Mouse (Mus musculus): ENCODE data around the gene Pi4k2a. TPM values are rescaled to one million over a fixed set of nuclear protein-coding genes. Genes with fewer than 3 reads are reported as not detected.

Pi4k2a gene
- polyA plus RNA-seq, 1 experiment from 2014 or later: 28.2 TPM

- no peaks in the 10 kb centered on the region for H3K9me3 ChIP-seq (ENCODE audit: control insufficient read depth, low read length)
- peaks cover 47% of the 10 kb centered on the region for H3K36me3 ChIP-seq (ENCODE audit: control insufficient read depth, insufficient read depth, low read length)
- H3K4me3 ChIP-seq (ENCODE audit: low read depth, low read length): no peak overlapping the region
- H3K27me3 ChIP-seq (replicated peaks; ENCODE audit: control insufficient read depth, insufficient read depth, low read length): no peaks in the 10 kb centered on the region
- DNase-seq (ENCODE audit: low spot score) (no peak), ATAC-seq (ENCODE audit: low read depth) (no peak)
- H3K4me1 ChIP-seq (ENCODE audit: control insufficient read depth, insufficient read depth, low read length): peaks cover 23% of the 10 kb centered on the region
- H3K27ac ChIP-seq (replicated peaks; ENCODE audit: low read depth, low read length): no peak overlapping the region
- no peak overlapping the region for H3K4me2 ChIP-seq (ENCODE audit: low read depth, low read length)
- WGBS: 87% methylated on average over 11 of the region's 11 CpGs
- no peak overlapping the region for H3K9ac ChIP-seq (ENCODE audit: low read depth, low read length)
Observed at GRCm38 (mm10) chr19:42125501-42126218, 35.4 kb downstream of the Pi4k2a start.

DNA sequence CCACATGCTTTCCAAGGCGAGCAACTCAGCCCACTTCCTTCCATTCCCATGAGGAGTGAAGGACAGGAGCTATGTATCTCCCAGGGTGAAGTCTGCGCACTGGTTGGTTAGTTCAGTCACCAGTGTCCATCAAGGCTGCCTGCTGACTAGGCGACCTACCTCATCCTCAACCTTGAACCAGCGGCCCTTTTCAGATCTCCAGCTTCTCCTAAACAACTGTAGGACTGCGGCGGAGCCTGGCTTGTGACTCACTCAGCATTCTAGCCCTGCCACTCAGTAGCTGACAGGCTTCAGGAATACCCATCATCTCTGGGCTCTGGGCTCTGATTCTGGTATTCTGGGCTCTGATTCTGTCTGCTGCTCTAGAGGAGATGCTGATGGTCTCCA, 35.9 kb downstream of the Pi4k2a start:
- Histone ChIP-seq H3K27me3 (replicated peaks; ENCODE audit: control insufficient read depth, insufficient read depth, low read length) (no peaks in the 10 kb centered on the region), H3K36me3 (ENCODE audit: control insufficient read depth, insufficient read depth, low read length) (peaks cover 42% of the 10 kb centered on the region), H3K27ac (replicated peaks; ENCODE audit: low read depth, low read length) (no peak overlapping the region), H3K9ac (ENCODE audit: low read depth, low read length) (no peak overlapping the region), H3K9me3 (ENCODE audit: control insufficient read depth, low read length) (no peaks in the 10 kb centered on the region), H3K4me1 (ENCODE audit: control insufficient read depth, insufficient read depth, low read length) (peaks cover 23% of the 10 kb centered on the region), H3K4me3 (ENCODE audit: low read depth, low read length) (no peak overlapping the region), H3K4me2 (ENCODE audit: low read depth, low read length) (no peak overlapping the region)
- no peak for ATAC-seq (ENCODE audit: low read depth)
- DNase-seq (ENCODE audit: low spot score): no peak
- 90% methylated on average over 6 of the region's 6 CpGs for WGBS

DNA sequence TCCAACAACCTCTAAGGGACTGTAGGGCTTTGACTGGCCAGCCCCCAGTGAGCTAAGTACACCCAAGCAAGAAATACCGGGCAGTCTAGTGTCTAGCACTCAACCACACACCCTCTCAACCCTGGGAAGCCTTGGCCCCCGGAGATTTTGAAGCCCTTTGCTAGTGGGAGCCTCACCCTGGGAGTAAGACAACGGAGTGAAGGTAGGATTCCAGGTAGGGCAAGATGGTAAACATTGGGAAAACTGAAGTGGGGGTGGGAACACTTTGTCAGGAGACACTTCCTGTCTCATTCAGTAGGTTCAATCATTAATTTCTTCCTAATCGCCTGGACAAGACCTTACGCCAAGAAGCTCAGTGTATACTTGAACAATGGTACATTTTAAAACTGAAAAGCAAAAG, 36.8 kb downstream of the Pi4k2a start:
- peaks cover 34% of the 10 kb centered on the region for H3K36me3 ChIP-seq (ENCODE audit: control insufficient read depth, insufficient read depth, low read length)
- no peaks in the 10 kb centered on the region for H3K27me3 ChIP-seq (replicated peaks; ENCODE audit: control insufficient read depth, insufficient read depth, low read length)
- ATAC-seq (ENCODE audit: low read depth) (no peak), DNase-seq (ENCODE audit: low spot score) (no peak)
- H3K9ac ChIP-seq (ENCODE audit: low read depth, low read length): no peak overlapping the region
- no peaks in the 10 kb centered on the region for H3K9me3 ChIP-seq (ENCODE audit: control insufficient read depth, low read length)
- no peak overlapping the region for H3K27ac ChIP-seq (replicated peaks; ENCODE audit: low read depth, low read length)
- H3K4me3 ChIP-seq (ENCODE audit: low read depth, low read length): no peak overlapping the region
- H3K4me1 ChIP-seq (ENCODE audit: control insufficient read depth, insufficient read depth, low read length): peaks cover 23% of the 10 kb centered on the region
- 83% methylated on average over 5 of the region's 5 CpGs for WGBS
- H3K4me2 ChIP-seq (ENCODE audit: low read depth, low read length): peak overlapping the region; percentile 75; the same call in 1 of the 2 replicates

GRCm38 (mm10) chr19:42128052-42128740, 37.9 kb downstream of the Pi4k2a start:
- Histone ChIP-seq H3K36me3 (ENCODE audit: control insufficient read depth, insufficient read depth, low read length) (peaks cover 22% of the 10 kb centered on the region), H3K27me3 (replicated peaks; ENCODE audit: control insufficient read depth, insufficient read depth, low read length) (no peaks in the 10 kb centered on the region), H3K4me3 (ENCODE audit: low read depth, low read length) (peak overlapping the region; percentile 68), H3K9ac (ENCODE audit: low read depth, low read length) (peak overlapping the region; percentile 83), H3K4me2 (ENCODE audit: low read depth, low read length) (peak overlapping the region; percentile 75), H3K27ac (replicated peaks; ENCODE audit: low read depth, low read length) (peak overlapping the region; percentile 89), H3K9me3 (ENCODE audit: control insufficient read depth, low read length) (no peaks in the 10 kb centered on the region), H3K4me1 (ENCODE audit: control insufficient read depth, insufficient read depth, low read length) (peaks cover 23% of the 10 kb centered on the region)
- ATAC-seq (ENCODE audit: low read depth): peak; percentile 1; the same call in 1 of the 2 replicates
- WGBS: 5% methylated on average over 23 of the region's 23 CpGs
- DNase-seq (ENCODE audit: low spot score): no peak

DNA sequence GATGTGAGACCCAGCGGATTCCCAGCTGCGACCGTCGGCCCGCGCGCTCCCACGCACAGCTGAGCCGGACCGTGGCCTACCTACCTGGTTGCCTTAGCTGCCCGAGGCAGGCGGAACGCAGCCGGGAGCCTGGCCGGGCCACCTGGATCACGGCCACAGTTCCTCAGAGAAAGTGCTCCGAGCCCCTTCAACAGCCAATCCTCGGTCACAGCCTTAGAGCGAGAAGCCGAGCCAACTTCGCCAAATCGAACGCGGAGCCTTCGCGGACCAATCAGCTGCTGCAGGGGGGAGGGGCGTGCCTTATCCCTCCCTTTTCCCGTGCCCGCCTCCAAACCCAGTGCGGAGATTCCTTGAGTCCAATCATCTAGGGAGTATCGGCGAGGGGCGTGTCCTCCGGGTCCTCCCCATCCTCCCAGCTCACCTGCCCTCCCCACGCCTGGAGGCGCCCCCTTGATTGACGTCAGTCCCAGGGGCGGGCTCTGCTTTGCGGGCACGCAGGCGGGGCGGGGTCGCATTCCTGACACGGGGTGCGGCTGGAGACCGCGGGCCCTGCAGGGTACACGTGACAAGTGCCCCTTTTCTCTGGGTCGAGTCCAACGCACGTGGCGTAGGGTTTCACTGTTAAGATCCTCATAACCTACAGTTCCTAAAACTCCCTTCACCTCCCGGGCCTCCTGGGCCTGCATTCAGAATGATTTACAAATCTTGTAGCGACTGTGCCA, 38.7 kb downstream of the Pi4k2a start, which contains the start of gene Avpi1:
TSS of gene Avpi1 (minus strand) at position 273 of the 722 bp plus-strand sequence.
- H3K27ac ChIP-seq (replicated peaks; ENCODE audit: low read depth, low read length): peak within 1 kb of the TSS; percentile 89
- no peaks in the 10 kb centered on the region for H3K9me3 ChIP-seq (ENCODE audit: control insufficient read depth, low read length)
- peak; percentile 100 for DNase-seq (ENCODE audit: low spot score)
- peak within 1 kb of the TSS; percentile 83 for H3K9ac ChIP-seq (ENCODE audit: low read depth, low read length)
- peaks cover 23% of the 10 kb centered on the region for H3K4me1 ChIP-seq (ENCODE audit: control insufficient read depth, insufficient read depth, low read length)
- H3K36me3 ChIP-seq (ENCODE audit: control insufficient read depth, insufficient read depth, low read length): peaks cover 14% of the 10 kb centered on the region
- ATAC-seq (ENCODE audit: low read depth): peak; percentile 97
- H3K4me3 ChIP-seq (ENCODE audit: low read depth, low read length): peak within 1 kb of the TSS; percentile 68
- H3K27me3 ChIP-seq (replicated peaks; ENCODE audit: control insufficient read depth, insufficient read depth, low read length): no peaks in the 10 kb centered on the region
- peak within 1 kb of the TSS; percentile 75 for H3K4me2 ChIP-seq (ENCODE audit: low read depth, low read length)
- WGBS: under 1% methylated on average over 37 of the region's 54 CpGs

DNA sequence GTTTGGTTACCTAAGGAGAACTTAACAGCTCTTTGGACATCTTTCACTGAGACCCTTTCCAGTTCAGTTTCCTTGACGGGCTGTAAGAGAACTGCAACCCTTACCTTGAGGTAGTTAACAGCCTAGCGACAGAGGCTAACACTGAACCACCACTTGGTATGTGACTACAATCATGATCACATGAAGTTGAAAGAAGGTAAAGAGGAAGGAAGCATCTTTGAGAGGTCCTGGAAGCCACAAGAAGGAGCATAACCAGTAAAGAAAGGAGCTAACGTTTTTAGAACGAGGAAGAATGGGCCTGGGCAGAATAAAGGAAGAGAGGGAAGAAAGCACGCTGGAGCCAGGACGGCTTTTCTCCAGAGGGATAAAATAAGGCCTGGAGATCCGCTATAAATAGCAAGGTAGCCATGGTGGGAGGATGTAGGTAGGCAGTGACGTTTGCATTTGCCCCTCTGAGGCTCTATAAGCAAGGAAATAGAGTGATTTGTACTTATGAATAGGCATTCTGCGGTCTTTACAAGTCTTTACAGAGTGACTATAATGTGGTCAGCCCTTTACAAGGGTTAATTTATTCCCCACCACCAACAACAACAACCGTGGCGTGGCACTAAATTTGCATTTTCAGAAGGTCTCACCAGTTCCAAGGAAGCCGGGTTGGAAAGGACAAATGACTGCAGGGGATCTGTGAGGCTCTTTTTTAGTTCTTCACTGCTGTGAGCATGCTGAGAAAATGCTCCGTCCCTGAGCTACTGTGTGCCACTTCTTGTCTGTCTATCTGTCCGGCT, 39.4 kb downstream of the Pi4k2a start:
- H3K4me1 ChIP-seq (ENCODE audit: control insufficient read depth, insufficient read depth, low read length): peaks cover 23% of the 10 kb centered on the region
- peak overlapping the region; percentile 75 for H3K4me2 ChIP-seq (ENCODE audit: low read depth, low read length)
- no peak for DNase-seq (ENCODE audit: low spot score)
- peak overlapping the region; percentile 89 for H3K27ac ChIP-seq (replicated peaks; ENCODE audit: low read depth, low read length)
- H3K9me3 ChIP-seq (ENCODE audit: control insufficient read depth, low read length): no peaks in the 10 kb centered on the region
- H3K36me3 ChIP-seq (ENCODE audit: control insufficient read depth, insufficient read depth, low read length): peaks cover 7% of the 10 kb centered on the region; the same call in 1 of the 2 replicates
- H3K4me3 ChIP-seq (ENCODE audit: low read depth, low read length): peak overlapping the region; percentile 68
- 29% methylated on average over 14 of the region's 14 CpGs for WGBS
- ATAC-seq (ENCODE audit: low read depth): peak; percentile 2; the same call in 1 of the 2 replicates
- peak overlapping the region; percentile 83 for H3K9ac ChIP-seq (ENCODE audit: low read depth, low read length)
- no peaks in the 10 kb centered on the region for H3K27me3 ChIP-seq (replicated peaks; ENCODE audit: control insufficient read depth, insufficient read depth, low read length)

DNA sequence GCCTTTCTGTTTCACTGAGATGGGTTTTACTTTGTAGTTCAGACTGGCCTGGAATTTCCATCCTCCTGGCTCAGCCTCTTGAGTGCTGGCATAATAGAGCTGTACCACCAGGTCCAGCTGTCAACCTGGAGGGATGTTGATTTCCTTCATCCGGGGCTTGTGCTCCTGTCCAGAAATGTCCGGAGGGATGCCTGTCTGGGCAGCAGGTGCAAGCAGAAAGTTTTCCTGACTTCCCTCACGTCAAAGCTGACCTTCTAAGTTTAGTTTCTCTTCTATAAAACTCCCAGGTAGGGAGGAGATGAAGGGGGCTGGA, 40.0 kb downstream of the Pi4k2a start:
- H3K4me3 ChIP-seq (ENCODE audit: low read depth, low read length): no peak overlapping the region
- peaks cover 23% of the 10 kb centered on the region for H3K4me1 ChIP-seq (ENCODE audit: control insufficient read depth, insufficient read depth, low read length)
- H3K9me3 ChIP-seq (ENCODE audit: control insufficient read depth, low read length): no peaks in the 10 kb centered on the region
- 64% methylated on average over 3 of the region's 3 CpGs for WGBS
- DNase-seq (ENCODE audit: low spot score) (no peak), ATAC-seq (ENCODE audit: low read depth) (no peak)
- H3K4me2 ChIP-seq (ENCODE audit: low read depth, low read length): no peak overlapping the region
- peaks cover 1% of the 10 kb centered on the region; the same call in 1 of the 2 replicates for H3K36me3 ChIP-seq (ENCODE audit: control insufficient read depth, insufficient read depth, low read length)
- H3K9ac ChIP-seq (ENCODE audit: low read depth, low read length): no peak overlapping the region
- no peaks in the 10 kb centered on the region for H3K27me3 ChIP-seq (replicated peaks; ENCODE audit: control insufficient read depth, insufficient read depth, low read length)
- H3K27ac ChIP-seq (replicated peaks; ENCODE audit: low read depth, low read length): peak overlapping the region; percentile 89

- no peaks in the 10 kb centered on the region for H3K27me3 ChIP-seq (replicated peaks; ENCODE audit: control insufficient read depth, insufficient read depth, low read length)
- H3K9me3 ChIP-seq (ENCODE audit: control insufficient read depth, low read length): no peaks in the 10 kb centered on the region
- H3K9ac ChIP-seq (ENCODE audit: low read depth, low read length): 0 out of 2 replicates have a peak overlapping the region, but pooled peaks have one; percentile 11
- H3K4me2 ChIP-seq (ENCODE audit: low read depth, low read length): no peak overlapping the region
- ATAC-seq (ENCODE audit: low read depth) (no peak), DNase-seq (ENCODE audit: low spot score) (peak; percentile 65)
- 37% methylated on average over 5 of the region's 5 CpGs for WGBS
- H3K4me3 ChIP-seq (ENCODE audit: low read depth, low read length): no peak overlapping the region
- peak overlapping the region; percentile 54 for H3K27ac ChIP-seq (replicated peaks; ENCODE audit: low read depth, low read length)
- H3K4me1 ChIP-seq (ENCODE audit: control insufficient read depth, insufficient read depth, low read length): peaks cover 23% of the 10 kb centered on the region
- no peaks in the 10 kb centered on the region for H3K36me3 ChIP-seq (ENCODE audit: control insufficient read depth, insufficient read depth, low read length)
Observed at GRCm38 (mm10) chr19:42131101-42131500, 40.8 kb downstream of the Pi4k2a start.
